Mouse (Mus musculus) natural killer cell, adult 2 months (primary cell): ENCODE measurements around the gene Bcorl1.
A peak's percentile ranks its signal among the peaks of the same experiment; 100 is the strongest.

Experiments
- DNase-seq, 2 experiments: peaks; one replicate each; pipeline ENCODE4 v3.0.0; 2022; ENCODE audit warnings: low spot score in 2 of 2

Gene Bcorl1

DNA sequence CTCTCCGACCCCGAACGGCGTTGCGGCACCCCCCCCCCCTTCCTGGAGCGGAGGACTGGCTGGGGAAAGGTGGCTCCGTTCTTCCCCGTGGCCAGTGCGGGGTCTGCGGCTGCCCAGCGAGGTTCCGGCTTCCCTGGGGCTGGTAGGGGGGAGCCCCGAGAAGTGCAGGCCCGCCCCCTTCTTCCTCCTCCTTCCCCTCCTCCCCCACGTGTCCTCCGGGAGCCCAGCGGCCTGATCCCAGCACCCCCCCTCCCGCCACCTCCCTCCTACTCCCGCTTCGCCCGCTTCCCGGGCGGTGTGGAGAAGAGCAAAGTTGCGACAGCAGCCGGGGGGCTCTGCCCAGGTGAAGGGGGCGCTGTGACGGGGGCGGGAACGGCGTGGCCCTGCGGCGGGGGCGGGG, at the start of gene Bcorl1:
Gene Bcorl1 (plus strand): TSS at position 218 of the 400 bp plus-strand sequence.
- DNase-seq: no peak

DNA sequence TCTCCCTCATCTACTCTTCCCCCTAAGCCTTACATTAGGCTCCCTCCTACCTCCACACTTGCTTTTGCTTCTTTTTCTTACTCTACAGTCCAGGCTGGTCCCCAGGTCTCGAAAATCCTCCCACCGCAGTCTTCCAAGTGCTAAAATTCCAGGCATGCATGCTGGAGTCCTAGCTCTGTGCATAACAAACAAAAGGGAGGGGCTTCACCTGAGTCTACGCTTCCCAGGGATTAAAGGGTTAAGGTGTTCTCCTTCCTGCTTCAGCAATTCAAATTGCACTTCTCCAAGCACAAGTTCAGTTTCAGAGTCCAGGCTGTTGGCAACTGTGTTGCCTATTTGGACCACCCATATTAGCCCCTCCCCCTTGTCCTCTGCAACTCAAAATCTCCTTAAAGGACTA, 49.7 kb upstream of the Bcorl1 start:
- DNase-seq: no peak

GRCm38 (mm10) chrX:48305356-48305755, 35.8 kb upstream of the Bcorl1 start:
- no peak for DNase-seq

DNA sequence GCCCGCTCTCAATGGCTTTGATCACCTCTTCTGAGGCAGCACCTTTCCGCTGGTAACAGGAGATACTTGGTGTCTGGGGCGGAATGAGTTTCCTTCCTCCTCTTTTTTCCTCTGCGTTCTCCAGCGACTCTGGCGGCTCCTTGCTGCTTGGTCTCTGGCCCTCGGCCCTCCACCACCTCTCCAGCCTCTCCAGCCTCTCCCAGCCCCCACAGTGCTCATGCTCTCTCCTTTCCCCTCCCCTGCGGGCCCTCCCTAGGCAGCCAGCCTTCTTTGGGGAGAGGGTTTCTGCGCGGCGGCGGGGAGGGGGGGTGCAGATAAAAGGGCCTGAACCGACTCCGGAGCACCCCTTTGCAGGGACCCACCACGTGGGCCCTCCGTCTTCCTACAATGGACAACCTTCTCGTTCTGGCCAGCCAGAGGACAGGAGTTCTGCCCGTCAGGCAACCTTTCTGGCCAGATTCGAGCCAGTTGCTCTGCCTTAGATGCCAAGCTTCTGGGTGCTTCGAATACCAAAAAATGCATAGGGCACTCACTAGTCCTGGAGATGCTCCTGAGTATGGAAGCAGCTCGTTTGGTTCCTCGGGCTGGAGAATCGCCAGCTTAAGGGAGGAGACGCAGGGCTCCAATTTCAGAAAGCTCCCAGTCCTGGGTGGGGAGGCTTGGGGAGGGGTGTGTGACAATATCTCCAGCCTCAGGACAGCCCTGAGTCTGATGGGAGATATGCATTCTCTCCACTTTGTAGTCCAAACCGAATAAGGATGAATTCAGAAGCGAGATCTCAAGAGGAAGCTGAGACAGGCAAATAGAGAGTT, 30.2 kb upstream of the Bcorl1 start:
- no peak for DNase-seq

DNA sequence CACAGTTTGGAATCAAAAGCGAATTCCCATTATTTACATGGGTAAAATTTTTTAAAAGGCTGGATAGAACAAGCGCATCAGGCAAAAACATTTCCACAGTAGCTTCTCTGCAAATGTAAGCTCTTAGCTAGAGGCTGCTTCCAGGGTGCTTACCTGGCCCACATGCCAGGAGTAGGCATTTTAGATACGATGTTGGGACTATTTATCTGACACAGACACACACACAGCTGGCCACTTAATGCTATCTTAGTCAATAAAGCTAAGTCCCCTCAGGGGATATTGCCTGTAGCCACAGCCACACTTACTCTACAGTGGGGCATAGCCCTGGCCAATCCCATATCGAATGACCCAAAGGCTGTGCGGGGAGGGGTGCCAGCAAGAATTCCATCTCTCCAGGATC, 29.4 kb upstream of the Bcorl1 start:
- no peak for DNase-seq

GRCm38 (mm10) chrX:48314530-48315079, 26.6 kb upstream of the Bcorl1 start:
- DNase-seq: peak; percentile 72 to 75

DNA sequence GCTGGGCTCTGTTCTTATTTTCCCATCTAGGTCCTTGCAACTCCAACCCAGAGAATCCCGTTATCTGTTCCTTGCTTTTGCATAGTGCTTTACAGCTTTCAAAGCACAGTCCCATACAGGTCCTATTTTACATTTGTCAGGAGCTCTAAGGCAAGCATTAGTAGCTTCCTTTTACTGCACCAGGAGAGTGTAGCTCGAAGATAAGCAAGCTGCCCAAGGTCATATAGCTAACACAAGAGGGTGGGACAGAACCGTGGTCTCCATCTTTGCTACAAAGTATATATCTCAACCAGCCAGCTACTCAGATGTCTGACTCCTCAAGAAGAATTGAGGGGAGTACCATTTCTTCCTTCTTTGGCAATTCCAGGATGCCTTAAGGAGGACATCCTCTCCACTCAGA, 23.7 kb upstream of the Bcorl1 start:
- no peak for DNase-seq

DNA sequence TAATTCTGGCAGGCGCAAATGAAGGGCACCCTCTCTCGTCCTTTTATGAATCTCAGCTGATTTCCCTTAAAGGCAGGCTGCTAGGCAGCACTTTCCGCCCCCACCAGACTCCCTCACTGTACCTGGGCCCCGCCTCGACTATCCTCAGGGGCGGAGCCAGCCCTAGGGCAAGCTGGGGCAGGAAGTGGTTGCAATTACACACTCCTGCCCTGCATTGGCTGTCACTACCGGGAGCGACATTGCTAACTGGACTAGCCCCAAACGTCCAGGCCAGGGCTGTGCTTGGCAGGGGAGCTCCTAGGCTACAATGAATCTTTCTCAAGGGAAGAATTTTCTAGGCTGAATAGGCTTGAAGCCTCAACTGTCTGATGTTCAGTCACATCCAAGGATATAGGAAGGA, 23.0 kb upstream of the Bcorl1 start:
- DNase-seq: peak; percentile 42 to 55

DNA sequence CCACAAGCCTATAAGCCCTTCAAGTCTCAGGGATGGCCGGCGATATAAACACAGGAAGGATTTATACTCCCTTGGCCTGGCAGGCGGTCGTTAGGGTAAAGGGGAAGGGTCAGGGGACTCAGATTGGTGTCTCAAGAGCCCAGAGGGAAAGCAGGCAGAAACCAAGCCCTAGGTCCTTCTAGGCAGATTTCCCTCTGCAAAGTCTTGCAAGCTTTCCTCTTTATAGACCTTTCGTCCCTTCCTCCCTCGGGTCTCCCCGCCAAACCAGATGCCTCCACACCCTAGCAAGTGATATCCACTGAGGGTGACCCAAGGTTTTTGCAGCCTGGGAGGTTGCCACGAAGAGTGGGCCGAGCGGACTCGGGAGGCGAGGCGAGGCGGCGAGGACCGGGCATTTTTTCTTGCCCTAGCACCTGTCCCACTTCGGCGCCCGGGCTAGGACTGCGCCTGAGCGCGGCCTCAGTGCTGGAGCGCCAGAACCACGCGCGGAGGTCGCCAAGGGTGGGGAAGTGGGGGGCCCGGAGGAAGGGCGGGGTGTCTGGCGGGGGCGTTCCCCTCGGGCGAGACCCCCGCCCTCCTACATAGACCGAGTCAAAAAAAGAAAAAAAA, 613 bp upstream of the Bcorl1 start:
- no peak for DNase-seq

GRCm38 (mm10) chrX:48341621-48342161, 533 bp downstream of the Bcorl1 start:
- no peak for DNase-seq

- DNase-seq: no peak
These were observed 1.6 kb downstream of the Bcorl1 start for GRCm38 (mm10) chrX:48342731-48343130.

- DNase-seq: peak; percentile 77 to 86
These were observed 2.3 kb downstream of the Bcorl1 start for GRCm38 (mm10) chrX:48343461-48343952.

DNA sequence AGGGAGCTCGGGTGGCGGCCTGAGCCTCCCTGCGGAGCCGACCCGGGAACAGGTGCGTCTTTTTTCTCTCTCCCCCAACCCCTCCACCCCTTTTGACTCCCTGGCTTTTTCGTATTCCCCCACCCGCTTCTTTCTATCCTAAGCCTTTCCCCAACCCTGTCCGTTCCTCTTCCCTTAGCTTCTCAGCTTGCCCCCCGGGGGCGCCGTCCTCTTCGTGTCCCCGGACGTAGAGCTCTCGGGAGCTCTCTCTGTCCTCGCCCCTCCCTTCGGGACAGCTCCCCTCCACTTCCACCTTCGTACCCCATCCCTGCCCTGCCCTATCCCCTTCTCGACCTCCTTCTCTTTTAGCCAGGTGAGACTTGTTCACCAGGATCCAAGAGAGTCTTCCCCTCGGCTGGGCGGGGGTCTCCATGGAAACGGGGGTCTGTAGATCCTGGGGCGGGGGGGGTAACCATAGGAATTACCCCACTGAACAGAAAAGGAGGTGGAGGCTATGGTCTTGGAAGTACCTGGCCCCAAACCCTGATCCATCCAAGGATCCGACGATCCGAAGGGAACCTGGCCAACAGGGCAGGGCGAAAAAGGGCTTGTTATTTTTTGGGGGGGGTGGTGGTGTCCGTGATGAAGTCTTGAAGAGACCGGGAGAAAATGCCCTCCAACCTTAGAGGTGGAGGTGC, 2.9 kb downstream of the Bcorl1 start:
- DNase-seq: no peak

GRCm38 (mm10) chrX:48344643-48345384, 3.7 kb downstream of the Bcorl1 start:
- no peak for DNase-seq

DNA sequence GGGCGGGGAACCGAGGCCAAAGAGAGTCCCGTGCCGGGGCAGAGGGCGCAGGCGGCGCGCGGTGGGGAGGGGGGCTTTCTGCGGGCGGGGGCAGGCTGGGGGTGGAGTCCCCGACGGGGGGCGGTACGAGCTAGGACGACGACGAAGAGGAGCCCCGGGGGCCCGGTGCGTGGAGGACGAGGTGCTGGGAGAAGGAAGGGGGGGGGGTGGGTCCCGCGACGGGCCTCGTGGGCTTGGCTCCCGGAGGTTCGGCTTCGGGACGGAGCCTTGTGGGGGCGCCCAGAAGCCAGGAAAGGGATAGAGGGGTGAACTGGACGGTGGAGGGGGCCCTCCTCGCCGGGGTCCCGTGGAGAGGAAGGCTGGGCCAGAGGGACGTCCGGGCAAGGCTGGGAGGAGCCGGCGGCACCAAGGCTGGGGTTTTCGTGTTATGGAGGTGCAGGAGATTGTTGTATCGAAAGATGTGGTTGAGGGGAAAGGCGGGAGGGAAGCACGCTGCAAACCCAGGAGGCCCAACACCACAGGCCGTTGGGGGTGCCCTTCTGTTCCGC, 4.3 kb downstream of the Bcorl1 start:
- DNase-seq: no peak

GRCm38 (mm10) chrX:48355346-48355745, 14.2 kb downstream of the Bcorl1 start:
- DNase-seq: no peak

GRCm38 (mm10) chrX:48365836-48366577, 24.8 kb downstream of the Bcorl1 start:
- DNase-seq: no peak

DNA sequence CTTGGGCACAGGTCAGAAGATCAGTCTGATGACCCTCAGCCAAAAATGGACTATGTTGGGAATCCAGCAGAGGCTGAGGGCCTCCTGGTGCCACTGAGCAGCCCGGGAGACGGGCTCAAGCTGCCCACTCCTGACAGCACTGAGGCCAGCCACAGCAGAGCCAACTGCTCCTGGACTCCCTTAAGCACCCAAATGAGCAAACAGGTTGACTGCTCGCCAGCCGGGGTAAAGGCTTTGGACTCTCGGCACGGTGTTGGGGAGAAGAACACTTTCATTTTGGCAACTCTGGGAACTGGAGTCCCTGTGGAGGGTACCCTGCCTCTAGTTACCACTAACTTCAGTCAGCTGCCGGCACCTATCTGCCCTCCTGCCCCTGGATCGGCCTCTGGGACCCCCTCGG, 26.7 kb downstream of the Bcorl1 start:
- DNase-seq: no peak

GRCm38 (mm10) chrX:48383643-48384042, 42.5 kb downstream of the Bcorl1 start:
- peak; percentile 25 to 48 for DNase-seq

DNA sequence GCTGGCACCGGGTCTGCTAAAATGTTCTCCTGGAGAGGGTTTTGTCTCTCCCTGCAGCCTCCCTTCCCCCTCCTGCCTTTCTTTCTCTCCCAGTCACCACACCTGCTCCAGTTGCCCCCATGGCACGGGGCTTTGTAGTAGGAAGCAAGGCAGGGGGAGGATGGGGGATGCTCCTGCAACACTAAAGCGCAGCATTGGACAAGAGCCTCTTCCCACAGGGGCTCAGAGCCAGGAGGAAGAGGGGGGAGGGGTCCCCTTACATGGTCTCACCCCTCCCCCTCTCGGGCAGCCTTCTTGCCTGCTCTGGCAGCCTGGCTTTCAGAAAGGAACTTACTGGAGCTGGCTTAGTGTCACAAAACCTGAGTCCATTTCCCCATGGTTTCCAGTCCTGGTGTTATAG, 44.8 kb downstream of the Bcorl1 start:
- DNase-seq: no peak
